Mouse (Mus musculus) ES-Bruce4 (cell line): ENCODE data around the gene Olfr799. TPM values are rescaled to one million over a fixed set of nuclear protein-coding genes. Genes with fewer than 3 reads are reported as not detected.

Experiments
- H3K27ac ChIP-seq: 2 replicates; pipeline ENCODE4 v1.5.1; 2012; ENCODE audit warnings: low read length, inconsistent platforms; ENCODE audit not compliant: insufficient read depth
- H3K27me3 ChIP-seq: 2 replicates; pipeline ENCODE4 v1.6.1; 2012; ENCODE audit warnings: mild to moderate bottlenecking, low read length, inconsistent platforms; ENCODE audit not compliant: control insufficient read depth, poor library complexity, insufficient read depth, severe bottlenecking
- H3K36me3 ChIP-seq: 2 replicates; pipeline ENCODE4 v1.6.1; 2012; ENCODE audit warnings: inconsistent platforms, mild to moderate bottlenecking, low read length, moderate library complexity; ENCODE audit not compliant: control insufficient read depth, poor library complexity, insufficient read depth, severe bottlenecking
- H3K4me1 ChIP-seq: one replicate; pipeline ENCODE4 v1.8.1; 2011; ENCODE audit warnings: low read length; ENCODE audit not compliant: control insufficient read depth, insufficient read depth
- H3K4me3 ChIP-seq: 2 replicates; pipeline ENCODE4 v1.5.1; 2011; ENCODE audit warnings: low read depth, mild to moderate bottlenecking, low read length
- H3K9ac ChIP-seq: 2 replicates; pipeline ENCODE4 v1.6.1; 2012; ENCODE audit warnings: low read depth, mild to moderate bottlenecking, inconsistent platforms; ENCODE audit not compliant: poor library complexity, severe bottlenecking
- H3K9me3 ChIP-seq: replicated peaks from 2 replicates; pipeline ENCODE4 v1.6.1; 2012; ENCODE audit warnings: mild to moderate bottlenecking, low read length, inconsistent platforms; ENCODE audit not compliant: control insufficient read depth, poor library complexity, insufficient read depth, severe bottlenecking
- CTCF ChIP-seq: IDR thresholded peaks from one replicate; pipeline ENCODE4 v1.8.1; 2011; ENCODE audit warnings: low read depth, low read length
- EP300 ChIP-seq: IDR thresholded peaks from 2 replicates; pipeline ENCODE4 v1.6.1; 2011; ENCODE audit warnings: low read depth, low read length; ENCODE audit not compliant: insufficient read depth
- POLR2A ChIP-seq: IDR thresholded peaks from one replicate; pipeline ENCODE4 v1.8.1; 2011; ENCODE audit warnings: low read length; ENCODE audit not compliant: insufficient read depth
- polyA plus RNA-seq: library from polyadenylated mRNA; stranded (reverse); fragments of >200 nt; gene quantifications from 2 replicates; pipeline ENCODE4 v1.2.4, GENCODE M21; 2011; ENCODE audit warnings: low read depth; ENCODE audit not compliant: missing spikeins, insufficient read depth, insufficient read length

Gene Olfr799
- polyA plus RNA-seq, 1 experiment = not detected

DNA sequence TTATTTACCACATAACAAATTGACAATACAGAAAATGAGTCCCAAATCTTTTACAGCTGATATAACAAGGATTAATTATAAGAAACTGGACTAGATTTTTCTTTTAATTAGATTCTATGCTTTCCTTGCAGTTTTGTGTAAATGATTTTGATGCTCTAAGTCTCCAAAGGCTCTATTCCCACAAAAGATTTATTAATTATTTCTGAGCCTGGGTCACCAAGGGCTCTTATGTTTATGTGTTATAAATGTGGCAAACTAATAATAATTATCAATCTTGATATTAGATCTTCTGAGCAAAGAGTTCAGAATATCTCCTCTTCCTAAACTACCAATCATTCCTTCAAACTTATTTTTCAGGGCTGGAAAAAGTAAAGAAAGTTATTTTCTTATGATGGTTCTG lies 20.1 kb downstream of the Olfr799 start, which contains the start of gene Olfr800:
TSS of gene Olfr800 (plus strand) at position 301 of the 400 bp plus-strand sequence.
- no peak within 1 kb of the TSS for H3K9ac ChIP-seq
- H3K36me3 ChIP-seq = no peaks in the 10 kb centered on the region
- H3K9me3 ChIP-seq = no peaks in the 10 kb centered on the region
- no peak within 1 kb of the TSS for H3K27ac ChIP-seq
- H3K4me1 ChIP-seq = no peaks in the 10 kb centered on the region
- no peaks in the 10 kb centered on the region for H3K27me3 ChIP-seq
- no peak for TF ChIP-seq CTCF
- TF ChIP-seq EP300 = no peak
- no peak for TF ChIP-seq POLR2A
- no peak within 1 kb of the TSS for H3K4me3 ChIP-seq

DNA sequence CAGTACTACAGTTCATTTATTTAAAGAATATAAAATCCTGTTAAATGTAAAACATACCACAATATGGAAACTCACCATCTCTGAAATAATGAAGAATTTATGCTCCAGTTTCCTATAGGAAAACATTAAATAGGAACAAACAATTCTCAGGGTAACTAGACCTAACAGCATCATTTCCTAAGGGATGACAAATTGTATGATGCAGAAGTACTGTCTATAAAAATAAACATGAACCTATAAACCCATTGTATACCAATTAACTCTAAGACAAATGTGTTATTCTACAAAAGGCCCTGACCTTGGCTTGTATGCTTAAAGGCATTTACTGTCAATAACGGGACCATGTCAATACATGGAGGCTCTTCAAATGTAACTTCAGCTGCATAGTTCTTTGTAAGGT lies 36.5 kb downstream of the Olfr799 start, which contains the start of gene Olfr801:
TSS of gene Olfr801 (minus strand) at position 101 of the 400 bp plus-strand sequence.
- Histone ChIP-seq H3K27ac (no peak within 1 kb of the TSS), H3K36me3 (no peaks in the 10 kb centered on the region), H3K4me3 (no peak within 1 kb of the TSS), H3K9ac (no peak within 1 kb of the TSS), H3K9me3 (no peaks in the 10 kb centered on the region), H3K27me3 (no peaks in the 10 kb centered on the region), H3K4me1 (no peaks in the 10 kb centered on the region)
- TF ChIP-seq POLR2A (no peak), CTCF (no peak), EP300 (no peak)

DNA sequence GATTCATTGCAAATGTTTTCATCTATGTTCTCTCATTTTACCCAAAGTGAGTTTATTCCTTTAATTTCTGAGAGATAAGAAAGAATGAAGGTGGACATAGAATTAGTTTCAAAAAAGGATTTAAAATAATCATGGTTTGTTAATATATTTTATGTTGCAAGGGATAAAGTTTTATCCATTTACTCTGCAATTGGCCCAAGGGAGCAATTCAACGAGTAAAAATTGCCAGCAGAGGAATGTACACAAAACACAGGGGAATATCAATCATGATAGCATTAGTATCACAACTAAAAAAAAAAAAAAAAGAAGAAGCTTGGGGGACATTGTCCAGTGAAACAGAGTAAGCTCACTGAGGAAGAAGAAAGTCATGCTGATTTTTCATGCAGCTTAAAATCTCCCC lies 50.8 kb downstream of the Olfr799 start, which contains the start of gene Olfr802:
TSS of gene Olfr802 (minus strand) at position 101 of the 400 bp plus-strand sequence.
- Histone ChIP-seq H3K4me3 (no peak within 1 kb of the TSS), H3K36me3 (no peaks in the 10 kb centered on the region), H3K9ac (no peak within 1 kb of the TSS), H3K27ac (no peak within 1 kb of the TSS), H3K27me3 (no peaks in the 10 kb centered on the region), H3K4me1 (no peaks in the 10 kb centered on the region), H3K9me3 (no peaks in the 10 kb centered on the region)
- no peak for TF ChIP-seq POLR2A
- no peak for TF ChIP-seq EP300
- no peak for TF ChIP-seq CTCF

DNA sequence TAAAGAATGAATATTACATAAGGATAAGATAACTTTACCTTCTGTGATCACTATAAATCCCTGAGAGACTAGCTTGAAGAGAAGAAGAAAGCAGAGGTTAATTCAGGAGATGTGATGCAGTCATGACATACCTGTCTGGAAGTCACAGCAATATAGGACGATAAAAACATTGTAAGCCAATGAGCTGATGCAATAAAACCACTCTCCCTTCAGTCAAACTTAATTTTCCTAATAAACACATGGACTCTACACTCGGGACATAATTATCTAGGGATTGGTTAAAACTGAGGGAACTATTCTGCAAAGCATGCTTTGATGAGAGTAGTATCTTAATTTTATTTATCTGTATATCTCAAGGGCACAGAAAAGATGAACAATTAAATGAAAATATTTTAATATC lies 56.9 kb downstream of the Olfr799 start, which contains the start of gene Olfr803:
TSS of gene Olfr803 (minus strand) at position 101 of the 400 bp plus-strand sequence.
- TF ChIP-seq EP300 = no peak
- TF ChIP-seq POLR2A = no peak
- no peak for TF ChIP-seq CTCF
- no peak within 1 kb of the TSS for H3K27ac ChIP-seq
- H3K27me3 ChIP-seq = no peaks in the 10 kb centered on the region
- no peak within 1 kb of the TSS for H3K9ac ChIP-seq
- no peaks in the 10 kb centered on the region for H3K4me1 ChIP-seq
- no peaks in the 10 kb centered on the region for H3K36me3 ChIP-seq
- H3K4me3 ChIP-seq = no peak within 1 kb of the TSS
- no peaks in the 10 kb centered on the region for H3K9me3 ChIP-seq

Other genes starting within 250 kb of the Olfr799 start
- not detected in 2 replicates for gene Olfr785, start 232.1 kb upstream of the Olfr799 start, polyA plus RNA-seq
- gene Olfr786, start 210.2 kb upstream of the Olfr799 start, polyA plus RNA-seq = not detected in 2 replicates
- 0.14 TPM in 1 of 2 replicates, not detected in the other for gene Olfr787, start 175.6 kb upstream of the Olfr799 start, polyA plus RNA-seq
- gene Olfr788, start 166.5 kb upstream of the Olfr799 start, polyA plus RNA-seq = not detected in 2 replicates
- not detected in 2 replicates for gene Olfr789, start 152.7 kb upstream of the Olfr799 start, polyA plus RNA-seq
- gene Olfr790, start 139.0 kb upstream of the Olfr799 start, polyA plus RNA-seq = not detected in 2 replicates
- gene Olfr791, start 115.7 kb upstream of the Olfr799 start, polyA plus RNA-seq = not detected in 2 replicates
- gene Olfr792, start 98.3 kb upstream of the Olfr799 start, polyA plus RNA-seq = not detected in 2 replicates
- 0.29 TPM in 1 of 2 replicates, not detected in the other for gene Olfr794, start 69.8 kb upstream of the Olfr799 start, polyA plus RNA-seq
- gene Olfr796, start 24.9 kb upstream of the Olfr799 start, polyA plus RNA-seq = 0.24 TPM in 1 of 2 replicates, not detected in the other
- gene Olfr798, start 9.6 kb upstream of the Olfr799 start, polyA plus RNA-seq = not detected in 2 replicates
- gene Olfr800, start 20.2 kb downstream of the Olfr799 start, polyA plus RNA-seq = not detected in 2 replicates
- not detected in 2 replicates for gene Olfr801, start 36.4 kb downstream of the Olfr799 start, polyA plus RNA-seq
- gene Olfr802, start 50.7 kb downstream of the Olfr799 start, polyA plus RNA-seq = not detected in 2 replicates
- not detected in 2 replicates for gene Olfr803, start 56.8 kb downstream of the Olfr799 start, polyA plus RNA-seq
- not detected in 2 replicates for gene Olfr804, start 65.7 kb downstream of the Olfr799 start, polyA plus RNA-seq
- gene Olfr805, start 91.9 kb downstream of the Olfr799 start, polyA plus RNA-seq = not detected in 2 replicates
- not detected in 2 replicates for gene Olfr806, start 104.4 kb downstream of the Olfr799 start, polyA plus RNA-seq
- gene Olfr807, start 120.3 kb downstream of the Olfr799 start, polyA plus RNA-seq = not detected in 2 replicates
- gene Olfr808, start 128.0 kb downstream of the Olfr799 start, polyA plus RNA-seq = not detected in 2 replicates
- not detected in 2 replicates for gene Olfr809, start 137.2 kb downstream of the Olfr799 start, polyA plus RNA-seq
- gene Olfr810, start 157.4 kb downstream of the Olfr799 start, polyA plus RNA-seq = not detected in 2 replicates
- not detected in 2 replicates for gene Olfr811, start 166.9 kb downstream of the Olfr799 start, polyA plus RNA-seq
- gene Olfr812, start 208.6 kb downstream of the Olfr799 start, polyA plus RNA-seq = not detected in 2 replicates
- not detected in 2 replicates for gene Olfr813, start 217.9 kb downstream of the Olfr799 start, polyA plus RNA-seq
- 0.40 TPM in 1 of 2 replicates, not detected in the other for gene Olfr814, start 242.4 kb downstream of the Olfr799 start, polyA plus RNA-seq